Mouse (Mus musculus) adrenal gland, postnatal 4 days (tissue): ENCODE measurements around the gene Hand2. TPM values are rescaled to one million over a fixed set of nuclear protein-coding genes. Genes with fewer than 3 reads are reported as not detected.

Experiments
- DNase-seq, 2 experiments: peaks; one replicate each; pipeline ENCODE4 v3.0.0; 2021 to 2022; ENCODE audit warnings: low spot score in 2 of 2, mixed read lengths in 2 of 2
- total RNA-seq, 2 experiments: library from RNA; stranded (reverse); gene quantifications; 2 replicates each; pipeline ENCODE4 v1.2.3; 2021

Gene Hand2
- total RNA-seq, 2 experiments from 2014 or later, result 59.6 to 63.5 TPM

DNA sequence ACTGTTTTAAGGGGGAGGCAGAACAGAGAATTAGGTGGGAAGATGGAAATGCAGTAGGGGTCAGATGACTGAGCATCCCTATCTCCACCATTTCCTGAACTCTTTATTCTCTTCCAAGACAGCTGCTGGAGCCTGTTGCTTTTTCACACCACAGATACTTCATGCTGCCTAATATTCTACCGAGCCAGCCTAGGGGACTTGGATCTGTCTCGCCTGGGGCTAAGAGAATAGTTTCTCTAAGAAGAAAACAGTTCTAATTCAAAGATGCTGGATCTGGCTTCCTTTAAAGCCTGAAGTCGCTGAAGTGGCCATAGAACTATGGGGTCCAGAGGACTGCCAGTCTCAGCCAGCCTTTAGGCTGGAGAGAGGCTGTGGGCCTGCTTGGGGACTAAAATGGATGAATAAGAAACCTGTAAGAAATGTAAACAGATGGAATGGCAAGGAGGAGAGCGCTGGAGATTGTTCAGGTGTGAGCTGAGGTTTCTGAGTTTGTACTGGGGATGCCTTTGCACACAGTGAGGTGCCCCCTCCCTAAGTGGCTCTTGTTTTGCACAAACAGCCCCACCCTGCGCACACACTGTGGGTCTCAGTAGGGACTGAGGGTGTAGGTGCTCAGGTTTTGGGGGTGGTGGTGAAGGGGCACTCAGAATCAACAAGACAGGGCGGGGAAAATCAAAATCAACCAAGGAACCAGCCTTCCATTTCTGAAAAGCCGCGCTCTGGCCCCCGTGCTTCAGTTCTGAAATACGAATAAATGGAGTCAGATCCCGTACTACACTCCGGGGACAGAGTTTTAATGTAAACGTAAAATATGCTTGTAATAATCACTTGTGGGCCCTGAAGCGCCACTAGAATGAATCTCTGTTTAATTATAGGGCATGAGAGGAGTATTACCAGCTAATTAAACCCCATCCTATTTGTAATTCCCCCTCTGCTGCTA, 19.2 kb downstream of the Hand2 start:
- DNase-seq, result no peak

DNA sequence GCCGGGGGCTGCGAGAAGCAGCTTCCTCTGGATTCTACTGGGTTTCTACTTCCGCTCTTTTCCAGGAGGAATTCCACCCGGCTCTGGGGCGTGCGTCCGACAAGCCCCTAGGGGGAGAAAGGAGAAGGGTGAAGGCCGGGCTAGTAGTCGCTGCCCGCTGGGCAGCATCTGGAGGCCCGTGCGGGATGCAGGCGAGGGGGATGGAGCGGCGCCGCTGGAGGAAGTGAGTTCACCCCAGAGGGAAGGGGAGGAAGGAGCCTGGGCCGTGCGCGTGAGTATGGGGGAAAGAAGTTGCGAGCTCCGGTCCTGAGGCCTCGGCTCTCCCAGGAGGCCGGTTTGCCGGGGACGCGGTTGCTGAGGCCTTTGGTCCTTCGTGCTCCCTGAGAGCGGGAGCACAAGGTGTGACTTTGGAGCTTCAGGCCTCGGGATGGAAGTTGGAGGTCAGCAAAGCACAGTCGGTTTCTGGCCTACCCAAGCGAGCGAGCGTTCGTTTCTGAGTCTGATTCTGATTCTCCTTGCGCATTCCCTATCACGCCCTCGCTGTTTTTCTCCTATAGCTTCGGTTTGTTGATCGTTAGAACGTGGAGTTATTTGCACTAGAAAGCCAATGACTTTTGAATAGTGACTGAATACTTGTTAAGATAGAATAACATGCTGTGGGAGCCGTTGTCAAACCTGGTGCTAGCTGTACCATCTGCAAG, 20.2 kb downstream of the Hand2 start:
- DNase-seq, result no peak

DNA sequence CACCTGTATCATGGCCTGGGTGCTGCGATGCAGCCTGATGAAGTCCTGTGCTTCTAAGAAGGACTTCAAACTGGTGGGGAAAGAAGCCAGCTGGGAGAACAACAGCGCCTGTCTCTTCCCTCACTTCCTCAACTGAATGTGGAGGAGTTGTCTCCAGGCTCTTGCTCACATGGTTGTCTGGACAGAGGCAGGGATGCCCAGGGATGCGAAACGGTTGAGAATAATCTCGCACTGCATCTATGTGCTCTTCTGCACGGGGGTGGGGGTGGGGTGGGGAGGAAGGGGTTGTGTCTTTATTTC, 20.7 kb downstream of the Hand2 start:
- DNase-seq, result no peak

DNA sequence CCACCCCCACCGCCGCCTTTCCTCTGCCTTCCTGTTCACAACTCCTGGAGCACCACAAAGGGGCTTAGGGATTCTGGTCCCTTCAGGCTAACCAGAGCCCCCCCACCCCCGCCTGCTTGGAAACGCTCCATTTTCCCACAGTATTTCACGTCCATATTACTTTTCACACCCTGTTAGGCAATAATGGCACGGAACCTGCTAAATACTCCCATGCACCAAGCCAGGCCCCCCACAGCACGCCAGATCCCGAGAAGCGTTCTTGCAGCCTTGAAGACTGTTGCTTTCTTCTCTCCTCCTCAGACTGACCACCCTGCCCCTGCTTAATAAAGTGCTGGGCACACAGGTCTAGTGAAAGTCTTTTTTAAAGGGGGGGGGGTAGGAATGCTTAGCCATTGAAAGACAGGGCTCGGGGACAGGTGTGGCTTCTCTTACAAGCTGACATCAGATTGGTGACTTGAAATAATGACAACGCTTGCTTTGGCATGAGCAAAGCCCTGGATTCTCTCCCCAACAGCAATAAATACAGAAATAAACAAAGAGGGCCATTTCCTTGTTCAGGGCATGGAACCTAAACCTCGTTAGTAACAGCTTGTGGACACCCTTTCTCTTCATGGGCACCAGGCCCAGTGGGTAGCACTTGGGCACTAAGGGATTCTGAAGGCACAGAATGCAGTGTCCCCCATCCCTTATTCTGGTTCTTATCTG, 21.8 kb downstream of the Hand2 start:
- DNase-seq, result no peak

DNA sequence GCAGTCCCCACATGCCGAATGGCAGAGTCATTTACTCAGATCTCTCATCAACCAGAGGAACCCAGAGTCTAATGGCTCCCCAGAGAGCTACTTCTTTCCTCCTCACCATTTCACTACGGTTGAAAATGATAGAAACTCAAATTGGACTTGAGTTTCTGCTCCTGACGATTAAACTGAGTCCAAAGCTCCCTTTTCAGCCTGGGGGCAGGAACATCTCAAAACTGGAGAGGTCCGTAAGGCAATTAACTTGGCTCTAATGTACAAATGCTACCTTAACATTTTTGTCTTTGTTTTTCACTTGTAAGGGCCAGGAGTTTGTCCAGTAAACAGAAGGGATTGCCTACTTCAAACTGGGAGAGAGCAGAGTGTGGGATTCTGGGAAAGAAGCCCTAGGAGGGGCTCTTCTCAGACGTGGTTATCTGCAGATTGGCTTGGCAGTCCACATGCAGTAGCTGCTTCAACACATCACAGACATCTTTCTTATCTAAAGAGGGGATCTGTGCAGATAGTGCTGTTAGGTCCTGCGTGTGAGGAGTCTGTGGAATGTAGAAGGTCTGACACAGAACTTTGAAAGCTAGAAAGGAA, 23.0 kb downstream of the Hand2 start:
- no peak for DNase-seq

DNA sequence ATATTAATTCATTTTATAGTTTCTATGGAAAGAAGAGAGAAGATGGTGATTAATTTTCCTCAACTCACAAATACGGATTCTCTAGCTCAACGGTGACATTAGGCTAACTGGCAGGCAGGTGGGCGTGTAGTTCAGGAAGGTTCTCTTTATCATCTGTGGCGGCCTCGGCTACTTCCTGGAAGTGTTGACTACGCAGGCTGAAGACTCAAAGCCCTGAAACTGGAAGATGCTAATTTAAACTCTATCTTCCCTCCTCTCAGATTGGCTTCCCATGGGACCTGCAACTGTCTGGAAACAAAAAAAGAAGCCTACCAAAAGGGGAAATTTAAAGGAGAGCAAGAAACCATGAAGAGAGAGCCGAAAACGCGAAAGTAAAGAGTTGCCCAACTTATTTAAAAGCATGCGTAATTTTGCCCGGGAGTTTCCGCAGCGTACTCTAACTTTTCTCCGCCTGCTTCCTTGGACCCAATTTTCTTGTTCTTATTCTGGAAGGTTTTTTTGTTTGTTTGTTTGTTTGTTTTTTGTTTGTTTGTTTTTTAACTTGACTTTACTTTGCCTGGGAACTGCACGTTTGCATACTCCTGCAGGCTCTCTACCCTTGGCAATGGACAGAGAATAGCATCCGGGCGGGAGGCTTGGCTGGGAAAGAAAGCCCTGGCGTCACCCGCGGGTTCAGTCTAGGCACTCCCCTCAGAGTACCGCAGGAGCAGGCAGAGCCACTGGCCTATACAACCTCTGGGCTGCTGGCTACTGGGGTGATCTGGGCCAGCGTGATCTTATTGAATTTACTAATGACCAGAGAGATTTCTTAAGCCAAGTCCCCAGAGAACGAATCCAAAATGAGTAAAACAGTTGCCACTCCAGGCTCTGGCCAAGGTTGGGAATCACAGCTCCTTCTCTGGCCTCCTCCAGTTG, 24.4 kb downstream of the Hand2 start:
- no peak for DNase-seq

DNA sequence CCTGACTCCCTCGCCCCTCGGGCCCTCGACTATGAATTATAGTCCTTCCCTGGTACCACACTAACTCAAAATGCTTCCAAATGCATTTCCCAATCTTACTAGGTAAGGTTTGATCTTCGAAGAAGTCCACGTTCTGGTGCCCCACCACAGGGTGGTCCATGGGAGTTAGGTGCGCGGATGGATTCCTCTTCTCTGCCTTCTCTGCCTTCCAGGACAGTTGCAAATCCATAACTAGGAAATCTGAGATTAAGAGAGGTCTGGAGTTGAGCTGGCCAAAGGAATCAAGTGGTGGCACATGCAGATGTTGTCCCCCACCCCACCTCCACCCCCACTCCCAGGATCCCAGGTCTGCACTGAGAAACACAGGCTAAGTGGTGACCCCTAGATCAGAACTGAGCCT, 25.6 kb downstream of the Hand2 start:
- DNase-seq, result no peak

DNA sequence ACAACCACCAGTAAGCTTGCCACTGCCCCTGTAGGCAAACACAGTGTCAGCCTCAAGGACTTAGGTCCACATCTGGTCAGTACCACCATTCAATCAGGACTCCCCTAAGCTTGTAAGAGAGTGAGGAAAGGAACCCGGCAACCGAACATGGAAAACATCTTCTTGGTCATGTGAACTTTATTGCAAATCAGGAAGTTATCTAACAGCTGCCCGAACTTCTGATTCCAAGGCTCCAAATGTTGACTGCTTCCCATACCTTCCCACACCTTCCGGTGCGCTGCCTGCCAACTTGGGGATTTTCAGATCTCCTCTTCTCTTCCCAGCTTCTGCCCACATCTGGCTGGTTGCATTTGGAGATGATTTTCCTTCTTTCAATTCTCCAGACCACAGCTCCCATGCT, 26.4 kb downstream of the Hand2 start:
- no peak for DNase-seq

DNA sequence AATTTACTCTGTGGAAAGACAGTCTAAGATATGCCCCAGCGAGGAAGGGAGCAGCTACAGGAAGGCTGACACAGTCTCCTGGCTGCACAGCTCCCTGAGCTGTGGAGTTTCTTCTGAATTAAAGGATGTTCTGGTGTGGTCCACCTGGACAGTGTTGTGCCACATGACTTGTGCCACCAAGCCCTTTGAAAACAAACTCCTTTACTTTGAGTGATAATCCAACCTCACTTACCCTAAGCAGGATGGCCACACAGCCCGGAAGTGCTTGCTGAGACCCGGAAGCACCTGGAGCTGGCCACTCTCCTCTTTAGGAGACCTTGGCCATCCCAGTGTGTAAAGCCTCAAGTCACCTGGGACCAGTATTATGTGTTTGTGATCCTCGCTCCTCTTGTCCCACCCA, 27.5 kb downstream of the Hand2 start:
- DNase-seq, result no peak

DNA sequence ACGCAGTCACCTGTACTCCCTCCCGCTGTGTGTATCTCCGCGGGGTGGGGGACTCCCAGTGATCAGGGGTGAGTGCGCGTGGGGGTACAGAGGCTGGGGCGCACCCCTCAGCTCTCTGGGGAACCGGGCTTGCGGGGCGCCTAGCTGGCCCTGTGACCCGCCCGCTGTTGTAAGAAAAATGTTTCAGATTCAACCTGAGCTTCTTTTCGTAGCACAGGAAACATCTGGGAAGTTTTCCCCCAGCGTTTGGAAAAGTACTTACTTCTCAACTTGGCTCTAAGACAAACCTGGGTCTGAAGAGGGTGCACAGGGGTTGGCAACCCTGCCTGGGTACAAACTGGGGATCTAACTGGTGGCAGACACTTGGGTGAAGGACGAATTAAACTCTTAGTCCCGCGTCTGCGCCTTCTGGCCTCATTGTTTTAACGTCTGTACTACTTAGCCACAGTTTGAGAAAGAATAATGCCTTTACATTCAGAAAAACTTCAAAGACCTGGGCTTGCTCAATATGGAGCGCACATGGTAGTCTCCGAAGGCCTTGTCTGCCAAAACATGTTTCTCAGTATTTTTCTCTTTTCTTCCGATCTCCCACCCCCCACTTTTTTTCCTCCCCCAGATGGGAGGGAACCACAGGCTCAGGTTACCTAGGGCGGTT, 28.2 kb downstream of the Hand2 start:
- no peak for DNase-seq

DNA sequence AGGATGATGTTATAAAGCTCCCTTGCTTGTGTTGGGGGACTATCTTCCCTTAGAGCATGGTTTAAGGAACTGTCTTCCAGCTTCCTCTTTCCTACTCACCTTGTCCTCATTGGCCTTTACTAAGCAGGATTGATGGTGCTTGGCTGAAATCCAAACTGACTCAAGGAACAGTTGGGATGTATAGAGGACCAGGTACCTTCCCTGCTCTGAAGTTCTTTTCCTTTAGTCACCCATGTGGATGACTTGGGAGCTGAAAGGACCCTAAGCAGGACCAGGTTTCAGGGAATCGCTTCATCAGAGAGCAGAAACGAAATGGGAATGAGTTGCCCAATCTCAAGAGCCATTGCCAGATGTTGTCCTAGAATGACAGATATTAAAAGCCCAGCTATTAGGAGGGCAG, 31.1 kb downstream of the Hand2 start:
- DNase-seq, result no peak

DNA sequence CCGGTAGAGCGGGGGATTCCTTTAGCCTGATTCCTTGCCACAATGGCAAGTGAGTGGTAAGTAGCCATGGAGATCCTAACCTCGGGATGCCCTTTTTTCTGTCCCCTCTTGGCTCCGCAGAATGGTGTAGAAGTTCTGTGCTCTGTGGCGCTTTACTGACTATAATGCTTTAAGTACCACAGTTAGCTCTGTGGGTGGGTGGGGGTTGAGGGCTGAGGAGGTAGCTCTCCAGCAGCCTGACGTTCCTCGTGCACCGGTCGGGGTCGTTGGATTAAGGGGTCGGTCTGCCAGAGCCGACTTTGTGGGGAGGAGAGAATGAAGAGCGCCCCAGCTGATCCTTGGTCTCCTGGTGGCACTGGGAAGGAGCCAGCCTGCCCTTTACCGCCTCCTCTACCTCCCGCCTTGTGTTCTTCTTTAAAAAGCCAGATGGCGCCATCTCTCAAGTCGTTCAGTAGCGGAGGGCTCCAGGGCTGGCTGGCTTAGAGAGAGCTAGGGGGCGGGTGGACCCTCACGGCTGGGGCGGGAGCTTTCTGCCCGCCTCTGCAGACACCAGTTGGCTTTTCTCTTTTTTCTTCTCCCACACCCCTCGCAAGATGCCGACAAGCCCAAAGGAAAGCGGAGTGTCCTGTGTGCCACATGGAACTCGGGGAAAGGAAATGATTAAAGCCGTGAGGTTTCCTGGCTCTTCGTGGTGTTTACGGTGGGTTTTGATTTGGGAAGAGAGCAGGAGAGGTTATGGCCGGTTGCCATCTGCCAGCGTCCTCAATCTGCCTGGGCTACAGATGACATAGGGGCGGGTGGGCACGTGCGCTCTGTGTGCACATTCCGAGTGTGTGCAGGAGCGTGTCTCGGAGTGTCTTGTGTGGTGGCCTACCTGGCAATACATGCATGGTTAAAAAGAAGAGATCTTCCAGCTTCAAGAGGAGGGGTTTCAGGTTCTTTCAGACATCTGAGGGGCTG, 32.8 kb downstream of the Hand2 start:
- no peak for DNase-seq

DNA sequence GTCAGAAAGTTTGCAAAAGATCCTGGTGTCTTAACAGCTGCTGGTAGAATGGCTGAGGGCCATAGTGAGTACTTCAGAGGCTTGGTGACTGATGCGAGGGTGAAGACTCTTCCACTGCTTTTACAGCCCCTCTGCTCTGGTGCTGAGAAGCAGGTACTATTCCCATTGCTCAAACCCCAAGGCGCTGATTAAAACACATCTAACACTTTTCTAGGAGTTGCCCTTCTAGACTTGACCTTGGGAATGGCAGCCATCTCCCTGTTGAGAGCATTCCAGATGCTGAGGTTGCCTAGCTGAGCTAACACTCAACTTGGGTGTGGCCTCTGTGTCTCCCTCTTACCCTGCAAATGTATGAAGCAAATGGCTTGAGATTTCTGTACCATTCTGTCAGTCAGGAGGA, 34.1 kb downstream of the Hand2 start:
- no peak for DNase-seq

DNA sequence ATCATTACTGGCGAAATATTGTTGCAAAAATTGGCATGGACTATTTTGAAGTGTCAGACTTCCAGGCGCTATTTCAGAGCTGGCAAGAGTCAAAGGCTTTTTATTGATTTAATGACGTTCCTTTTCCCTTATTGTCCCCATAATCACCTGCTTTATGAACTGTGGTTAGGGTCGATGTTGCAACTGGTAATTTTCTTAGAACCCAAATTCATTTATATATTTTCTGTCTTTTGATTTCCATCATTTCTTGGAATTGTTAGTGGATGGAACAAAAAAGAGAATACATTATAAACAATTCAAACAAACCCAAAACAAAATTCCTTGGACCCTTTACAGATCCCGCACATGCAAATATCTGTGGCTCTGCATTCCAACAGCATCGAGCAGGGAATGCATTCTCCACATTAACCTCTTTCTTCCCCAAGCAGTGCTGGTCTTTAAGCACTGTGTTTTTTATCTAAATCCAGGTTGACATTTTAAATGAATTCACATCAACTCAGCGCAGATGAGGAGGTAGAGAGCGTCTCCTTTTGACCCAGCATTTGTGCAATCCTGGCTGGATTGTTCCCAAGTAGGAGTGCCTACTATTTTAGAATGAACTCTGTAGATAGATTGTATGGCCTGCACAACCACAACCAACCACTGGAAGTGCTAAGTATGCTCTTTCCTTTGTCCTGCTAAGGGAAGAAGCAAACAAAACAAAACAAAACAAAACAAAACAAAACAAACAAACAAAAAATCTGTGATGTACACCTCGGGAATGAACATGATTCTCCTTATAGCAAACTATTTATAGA, 35.9 kb downstream of the Hand2 start:
- DNase-seq, result no peak

DNA sequence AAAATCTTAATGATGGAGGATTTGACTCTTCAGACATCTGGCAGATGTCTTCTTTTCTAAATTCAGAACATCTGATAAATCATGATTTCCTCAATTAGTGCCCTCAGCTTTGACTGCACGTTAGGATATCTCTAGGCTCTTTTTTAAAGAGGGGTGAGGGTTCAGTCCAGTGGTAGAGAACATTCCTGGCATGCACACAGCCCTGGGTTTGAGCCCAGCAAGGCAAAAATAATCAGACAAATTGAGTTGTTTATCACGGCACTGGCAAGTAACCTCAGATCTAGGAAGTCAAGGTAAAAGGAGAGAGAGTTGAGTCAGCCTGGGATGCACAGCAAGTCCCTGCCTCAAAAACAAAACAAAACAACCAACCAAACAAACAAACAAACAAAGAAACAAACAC, 39.7 kb downstream of the Hand2 start:
- no peak for DNase-seq

DNA sequence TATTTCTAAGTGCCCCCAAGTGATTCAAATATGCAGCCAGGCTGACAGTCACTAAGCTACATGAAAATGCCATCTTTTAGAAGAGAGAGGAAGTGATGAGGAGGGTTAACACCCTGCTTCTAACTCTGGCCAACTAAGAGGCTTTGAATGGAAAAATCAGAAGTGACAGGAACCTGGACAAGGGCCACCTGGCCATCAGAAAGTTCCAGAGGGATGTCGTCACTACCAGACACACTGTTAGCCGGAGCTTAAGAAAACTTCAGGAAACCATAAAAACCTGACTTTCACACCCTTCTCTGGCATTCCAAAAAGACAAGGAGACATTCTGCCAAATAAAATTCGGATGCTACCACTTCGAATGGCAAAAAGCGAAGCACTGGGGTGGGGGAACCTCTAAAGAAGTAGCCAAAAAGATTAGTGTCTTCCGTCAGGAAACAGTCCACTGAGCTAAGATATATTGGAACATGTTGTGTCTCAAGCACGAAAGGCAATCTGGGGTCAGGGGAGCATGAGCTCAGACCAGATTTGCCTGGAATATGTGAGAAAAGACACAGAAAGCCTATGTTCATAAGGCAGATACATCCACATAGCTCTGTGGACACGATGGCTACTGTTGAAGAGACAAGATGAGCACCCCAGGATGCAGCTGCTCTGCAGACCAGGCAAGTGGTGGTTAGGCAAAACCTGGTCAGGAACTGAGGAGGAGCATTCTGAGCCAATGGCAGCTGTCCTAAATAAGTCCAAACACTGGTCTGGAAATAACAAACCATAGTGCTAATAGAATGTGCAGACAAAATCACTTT, 40.4 kb downstream of the Hand2 start:
- DNase-seq, result no peak

DNA sequence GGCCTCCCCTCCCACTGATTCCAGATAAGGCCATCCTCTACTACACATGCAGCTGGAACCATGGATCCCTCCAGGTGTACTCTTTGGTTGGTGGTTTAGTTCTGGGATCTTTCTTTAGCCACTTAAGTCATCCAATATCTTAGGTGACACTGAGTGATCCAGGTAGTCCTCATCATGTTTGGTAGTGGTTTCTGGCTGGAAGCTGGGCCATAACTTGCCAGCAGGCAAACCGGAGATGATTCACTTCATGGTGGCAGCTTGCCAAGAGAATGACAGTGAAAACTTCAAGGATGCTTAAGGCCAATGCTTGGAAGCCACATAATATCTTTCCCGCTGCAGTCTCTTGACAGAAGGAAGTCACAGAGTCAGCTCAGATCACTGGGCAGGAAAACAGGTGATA, 42.1 kb downstream of the Hand2 start:
- DNase-seq, result no peak
